Mouse (Mus musculus): ENCODE measurements around the gene Pik3cg.

DNA sequence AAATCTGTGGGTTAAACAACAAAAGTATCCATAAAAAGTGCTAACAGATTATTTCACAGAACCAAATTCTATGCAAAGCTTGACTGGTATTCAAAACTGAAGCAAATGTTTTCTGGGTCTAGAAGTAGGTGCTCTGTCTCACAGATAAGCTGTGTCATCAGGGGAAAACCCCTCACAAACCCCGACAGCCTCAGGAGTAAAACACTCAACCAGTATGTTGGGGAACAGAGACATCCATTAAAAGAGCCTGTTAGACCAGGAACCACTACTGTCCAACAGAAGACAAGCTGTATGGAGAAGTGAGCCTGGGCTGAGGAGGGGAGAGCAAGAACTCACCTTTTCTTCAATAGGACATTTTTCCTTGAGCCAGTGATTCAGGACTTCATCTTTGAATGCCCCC is 14.1 kb downstream of the Pik3cg start:
- TF ChIP-seq CTCF (IDR thresholded peaks at IDR 0.05) (no peak), POLR2A (IDR thresholded peaks at IDR 0.05; ENCODE audit: insufficient read depth, low read depth, low read length) (no peak), EP300 (IDR thresholded peaks at IDR 0.05; ENCODE audit: insufficient read depth, low read depth, low read length) (no peak)

All from heart, adult 2 months (tissue).